Comparison of ENCODE assay signal across 8 mouse cellular contexts in the genomic region with DNA sequence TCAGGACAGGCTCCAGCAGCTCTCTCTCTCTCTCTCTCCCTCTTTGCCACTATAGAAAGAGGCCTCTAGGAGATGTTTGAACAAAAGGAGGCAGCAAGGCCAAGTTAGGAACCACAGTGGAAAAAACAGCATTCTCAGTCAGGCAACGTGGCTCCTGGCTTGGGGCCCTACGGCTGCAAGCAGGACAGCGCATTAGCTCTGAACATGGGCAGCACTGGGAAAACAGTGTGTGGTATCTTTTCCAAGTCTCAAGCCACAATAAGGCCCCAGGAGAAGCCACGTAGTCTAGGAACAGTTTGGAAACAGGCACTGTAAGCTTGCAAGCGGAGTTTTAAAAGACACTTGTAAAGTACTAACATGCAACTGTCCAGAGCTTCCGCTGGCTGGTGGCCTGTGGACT. TPM values are rescaled to one million over a fixed set of nuclear protein-coding genes. Genes with fewer than 3 reads are reported as not detected.
DNase-seq lines count a peak whose midpoint lies in the region; ATAC-seq and TF ChIP-seq lines count a peak whose summit lies in the region.

No protein-coding gene starts in this region.

- TF ChIP-seq EP300 in heart, adult 2 months (IDR thresholded peaks at IDR 0.05; ENCODE audit: insufficient read depth, low read depth, low read length) = no peak

- DNase-seq in heart, adult 2 months = peak; percentile 62 to 66
- peak; percentile 31 for DNase-seq in lung, postnatal 10 days
- no peak for DNase-seq in embryo, embryonic 11 days
- no peak for DNase-seq in layer of hippocampus, adult 9-11 months

- intact Hi-C loops in heart, adult 2 months (cut with DNase I) = loop anchor here (10.0 kb wide), 1 partner anchor 1318 kb away; the partner anchor contains the start of gene Id2

- 48% methylated on average over 6 of the region's 6 CpGs for WGBS in heart, adult 2 months
- WGBS in heart, embryonic 11.5 days (ENCODE audit: insufficient replicate concordance) = 72% methylated on average over 6 of the region's 6 CpGs
- 73% methylated on average over 6 of the region's 6 CpGs for WGBS in heart, embryonic 14.5 days

- TF ChIP-seq POLR2A in heart, adult 2 months (IDR thresholded peaks at IDR 0.05; ENCODE audit: insufficient read depth, low read depth, low read length) = no peak
- no peak for TF ChIP-seq POLR2A in cortical plate, adult 2 months (IDR thresholded peaks at IDR 0.05; ENCODE audit: extremely low read depth, insufficient read depth, low read length)

- H3K36me3 ChIP-seq in heart, adult 2 months (ENCODE audit: control insufficient read depth, insufficient read depth, low read length) = no peaks in the 10 kb centered on the region
- no peaks in the 10 kb centered on the region for H3K36me3 ChIP-seq in heart, embryonic 11.5 days (ENCODE audit: control insufficient read depth, insufficient read depth, low read length)
- no peaks in the 10 kb centered on the region for H3K36me3 ChIP-seq in heart, embryonic 14.5 days (ENCODE audit: control insufficient read depth, insufficient read depth, low read length)

- no peaks in the 10 kb centered on the region for H3K27me3 ChIP-seq in heart, adult 2 months (ENCODE audit: control insufficient read depth, insufficient read depth, low read length)
- H3K27me3 ChIP-seq in heart, embryonic 11.5 days (ENCODE audit: control insufficient read depth, insufficient read depth, low read length) = no peaks in the 10 kb centered on the region
- H3K27me3 ChIP-seq in heart, embryonic 14.5 days (ENCODE audit: control insufficient read depth, insufficient read depth, low read length) = peaks cover 7% of the 10 kb centered on the region; the same call in 1 of the 2 replicates

- no peak overlapping the region for H3K4me2 ChIP-seq in heart, embryonic 11.5 days
- peak overlapping the region; percentile 98 for H3K4me2 ChIP-seq in heart, embryonic 14.5 days (ENCODE audit: low read length)

- no peaks in the 10 kb centered on the region for H3K9me3 ChIP-seq in heart, embryonic 11.5 days (replicated peaks; ENCODE audit: control insufficient read depth, low read length)
- H3K9me3 ChIP-seq in heart, embryonic 14.5 days (ENCODE audit: control insufficient read depth, low read length) = no peaks in the 10 kb centered on the region

- ATAC-seq in heart, embryonic 11.5 days (replicated peaks; ENCODE audit: insufficient number of reproducible peaks, low FRiP score, low TSS enrichment) = no peak
- no peak for ATAC-seq in heart, embryonic 14.5 days (ENCODE audit: insufficient number of reproducible peaks, insufficient read depth, low FRiP score, low read depth)
- ATAC-seq in megakaryocyte, adult 5-6 weeks (ENCODE audit: poor library complexity, severe bottlenecking) = no peak

- H3K27ac ChIP-seq in heart, adult 2 months = peak overlapping the region; percentile 97
- no peak overlapping the region for H3K27ac ChIP-seq in heart, embryonic 11.5 days (ENCODE audit: low read depth, low read length)
- no peak overlapping the region for H3K27ac ChIP-seq in cortical plate, adult 2 months (ENCODE audit: insufficient read depth, low read length)
- H3K27ac ChIP-seq in heart, embryonic 14.5 days (replicated peaks in 1 of 2; ENCODE audit: control insufficient read depth in 1 of 2, insufficient read depth in 1 of 2, low read depth in 2 of 2, low read length in 2 of 2) = 0 out of 4 replicates have a peak overlapping the region, but pooled peaks of 1 of the 2 experiments have one; percentile 7

- H3K79me2 ChIP-seq in heart, adult 2 months (replicated peaks; ENCODE audit: control insufficient read depth, insufficient read depth, low read length) = peaks cover 2% of the 10 kb centered on the region

- H3K4me1 ChIP-seq in heart, adult 2 months (ENCODE audit: control insufficient read depth, insufficient read depth, low read length) = peaks cover 18% of the 10 kb centered on the region
- H3K4me1 ChIP-seq in heart, embryonic 11.5 days (ENCODE audit: control insufficient read depth, insufficient read depth, low read length) = peaks cover 24% of the 10 kb centered on the region
- H3K4me1 ChIP-seq in cortical plate, adult 2 months (ENCODE audit: control insufficient read depth, insufficient read depth, low read length) = peaks cover 5% of the 10 kb centered on the region
- peaks cover 19 to 44% of the 10 kb centered on the region in 2 experiments for H3K4me1 ChIP-seq in heart, embryonic 14.5 days (ENCODE audit: control insufficient read depth in 2 of 2, insufficient read depth in 2 of 2, low read length in 2 of 2)

- H3K4me3 ChIP-seq in heart, adult 2 months = peak overlapping the region; percentile 93
- no peak overlapping the region for H3K4me3 ChIP-seq in heart, embryonic 11.5 days (ENCODE audit: low read depth, low read length)
- peak overlapping the region; percentile 19 for H3K4me3 ChIP-seq in cortical plate, adult 2 months (ENCODE audit: insufficient read depth, low read length)
- H3K4me3 ChIP-seq in heart, embryonic 14.5 days (ENCODE audit: control insufficient read depth in 1 of 2, insufficient read depth in 1 of 2, low read depth in 1 of 2, low read length in 2 of 2) = no peak overlapping the region

- peak overlapping the region; percentile 50 for H3K9ac ChIP-seq in heart, adult 2 months (ENCODE audit: low read depth, low read length)
- no peak overlapping the region for H3K9ac ChIP-seq in heart, embryonic 11.5 days (ENCODE audit: low read depth, low read length)
- H3K9ac ChIP-seq in heart, embryonic 14.5 days (ENCODE audit: low read length) = peak overlapping the region; percentile 1; the same call in 1 of the 2 replicates

- TF ChIP-seq CTCF in heart, adult 2 months (IDR thresholded peaks at IDR 0.05) = no peak
- TF ChIP-seq CTCF in cortical plate, adult 2 months (IDR thresholded peaks at IDR 0.05; ENCODE audit: extremely low read depth, insufficient read depth, low read length) = no peak

RNA-seq across cellular contexts. Expression of gene Rnf144a, which starts 2.3 kb away (rescaled TPM):
- total RNA-seq in heart, adult 2 months (2021) = 10 to 100 TPM; 12.7 to 13.4 TPM
- polyA plus RNA-seq in heart, adult 2 months (2012; rRNA removed) = 11.5 and 17.2 TPM in 2 replicates
- polyA plus RNA-seq in heart, embryonic 11.5 days (2014; fragmentation: Nextera tagmentation; extraction: Ambion mirVana) = 4.6 and 7.4 TPM in 2 replicates
- 17.5 and 17.7 TPM in 2 replicates for polyA plus RNA-seq in cortical plate, adult 2 months (2012; rRNA removed)
- polyA plus RNA-seq in heart, embryonic 14.5 days (2014; fragmentation: Nextera tagmentation; extraction: Ambion mirVana) = 7.8 and 11.5 TPM in 2 replicates
- 36.3 and 38.3 TPM in 2 replicates for total RNA-seq in megakaryocyte, adult 5-6 weeks (2015)
- 35.8 and 36.1 TPM in 2 replicates for total RNA-seq in megakaryocyte, adult 5-6 weeks (2017)

RNA-seq across cellular contexts. Expression of gene Rsad2, which starts 43.5 kb away (rescaled TPM):
- total RNA-seq in heart, adult 2 months (2021) = 10 to 100 TPM in 1 of 2 experiments, 1 to 10 TPM in 1; 7.4 to 14.4 TPM
- 6.9 and 8.2 TPM in 2 replicates for polyA plus RNA-seq in heart, adult 2 months (2012; rRNA removed)
- polyA plus RNA-seq in heart, embryonic 11.5 days (2014; fragmentation: Nextera tagmentation; extraction: Ambion mirVana) = 0.13 and 0.20 TPM in 2 replicates
- 0.81 and 0.94 TPM in 2 replicates for polyA plus RNA-seq in cortical plate, adult 2 months (2012; rRNA removed)
- polyA plus RNA-seq in heart, embryonic 14.5 days (2014; fragmentation: Nextera tagmentation; extraction: Ambion mirVana) = 1.7 and 1.9 TPM in 2 replicates
- total RNA-seq in megakaryocyte, adult 5-6 weeks (2015) = 7.7 and 9.2 TPM in 2 replicates
- total RNA-seq in megakaryocyte, adult 5-6 weeks (2017) = 9.3 and 10.2 TPM in 2 replicates

RNA-seq across cellular contexts. Expression of gene Cmpk2, which starts 56.2 kb away (rescaled TPM):
- total RNA-seq in heart, adult 2 months (2021) = 1 to 10 TPM; 4.2 to 4.5 TPM
- polyA plus RNA-seq in heart, adult 2 months (2012; rRNA removed) = 3.8 and 6.6 TPM in 2 replicates
- 9.1 and 9.3 TPM in 2 replicates for polyA plus RNA-seq in heart, embryonic 11.5 days (2014; fragmentation: Nextera tagmentation; extraction: Ambion mirVana)
- 15.8 and 16.7 TPM in 2 replicates for polyA plus RNA-seq in cortical plate, adult 2 months (2012; rRNA removed)
- 3.0 and 3.8 TPM in 2 replicates for polyA plus RNA-seq in heart, embryonic 14.5 days (2014; fragmentation: Nextera tagmentation; extraction: Ambion mirVana)
- total RNA-seq in megakaryocyte, adult 5-6 weeks (2015) = 88.4 and 109 TPM in 2 replicates
- total RNA-seq in megakaryocyte, adult 5-6 weeks (2017) = 52.7 and 57.5 TPM in 2 replicates

Comparison
In these comparisons a context has a peak if more than half of its experiments do, and no peak if none do; other contexts are left out.
1. H3K4me3 ChIP-seq: peak in heart, adult 2 months (single experiment) and cortical plate, adult 2 months (single experiment); none in heart, embryonic 11.5 days (single experiment) and heart, embryonic 14.5 days (0 of 2).
2. DNase-seq: peak in heart, adult 2 months (2 of 2) and lung, postnatal 10 days (single experiment); none in embryo, embryonic 11 days (single experiment) and layer of hippocampus, adult 9-11 months (single experiment).